Mouse (Mus musculus): ENCODE measurements at regions not wholly inside any gene's neighbourhood (a gene's known extent, or its start where the extent isn't known, plus 50 kb on each side); places are given as distances from the start of the nearest gene placed in this dataset.

DNA sequence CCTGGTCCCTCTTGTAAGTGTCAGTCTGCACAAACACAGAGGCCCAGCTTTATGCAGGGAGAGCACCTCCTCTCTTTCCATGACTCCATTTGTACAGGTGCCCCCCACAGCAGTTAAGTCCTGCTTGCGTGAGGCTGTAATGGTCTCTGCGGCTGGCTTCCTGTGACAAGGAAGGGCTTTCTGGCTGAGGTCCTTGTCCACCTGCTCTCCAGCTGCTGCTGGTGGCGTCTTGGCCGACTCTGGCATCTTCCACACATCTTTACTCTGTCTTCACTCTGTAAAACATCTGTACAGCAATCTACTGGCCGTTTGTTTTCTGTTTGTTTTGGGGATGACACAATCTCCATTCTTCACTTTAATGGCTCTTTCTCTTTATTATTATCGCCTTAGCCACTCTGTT is 60.8 kb downstream of the Rpusd4 start:
- DNase-seq: no peak

GRCm38 (mm10) chr9:35330386-35330785 is 62.7 kb downstream of the Rpusd4 start:
- DNase-seq: no peak

DNA sequence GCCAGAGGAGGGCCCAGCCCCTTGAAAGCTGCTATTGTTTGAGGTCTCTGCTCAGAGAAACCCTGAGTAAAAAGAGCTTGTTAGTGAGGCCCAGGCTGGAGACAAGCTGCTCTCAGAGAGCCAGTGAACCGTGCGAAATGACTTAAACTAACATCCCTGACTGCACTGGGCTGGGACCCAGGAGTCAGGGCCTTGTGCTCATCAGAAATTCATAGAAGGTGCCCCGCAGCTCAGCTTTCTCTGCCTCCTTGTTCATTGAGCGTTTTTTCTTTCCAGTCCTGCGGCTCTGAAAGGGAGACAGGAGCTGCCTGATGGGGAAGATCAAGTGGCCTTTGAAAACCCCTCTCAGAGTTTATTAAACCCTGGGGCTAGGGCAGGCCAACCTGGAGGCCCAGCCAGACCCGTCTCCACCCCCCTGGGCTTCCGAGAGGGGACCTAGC is 63.6 kb downstream of the Rpusd4 start:
- no peak for DNase-seq

DNA sequence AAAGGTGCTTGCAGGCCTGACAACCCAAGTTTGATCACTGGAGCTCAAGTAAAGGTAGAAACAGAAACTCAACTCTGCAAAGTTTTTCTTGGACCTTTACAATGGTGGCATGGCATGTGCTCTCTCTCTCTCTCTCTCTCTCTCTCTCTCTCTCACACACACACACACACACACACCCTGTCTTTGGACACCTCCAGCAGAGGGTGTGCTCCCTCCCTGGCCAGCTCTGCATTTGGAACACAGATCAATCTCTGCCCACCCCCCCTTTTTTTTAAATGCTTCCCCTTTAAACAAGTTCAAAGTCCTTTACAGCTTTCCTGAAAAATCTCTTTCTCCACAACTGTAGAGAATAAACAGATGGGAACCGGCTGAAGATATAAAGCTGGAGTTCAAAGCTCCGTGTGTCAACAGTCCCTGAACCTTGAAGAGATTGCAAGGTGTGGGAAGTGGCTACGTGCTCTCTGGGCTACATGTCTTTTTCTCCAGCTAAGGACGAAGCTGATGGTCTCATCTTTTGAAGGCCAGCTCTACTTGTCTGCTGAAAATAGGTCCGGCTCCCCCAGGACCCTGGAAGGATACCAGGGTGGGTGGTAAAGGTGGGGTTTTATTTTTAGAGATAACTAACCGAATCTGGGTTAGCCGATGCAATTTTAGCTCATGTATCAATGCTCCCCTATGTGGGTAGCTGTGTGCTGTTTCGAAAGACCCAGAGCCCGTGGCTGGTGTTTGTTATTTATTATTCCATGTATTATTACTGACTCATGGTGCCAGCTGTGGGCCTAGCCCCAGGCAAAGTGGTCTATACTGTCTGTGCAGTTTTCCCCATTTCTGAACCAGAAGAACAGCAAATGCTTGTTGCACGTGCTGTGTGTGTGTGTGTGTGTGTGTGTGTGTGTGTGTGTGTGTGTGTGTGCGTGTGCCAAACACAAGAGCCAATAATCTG is 65.3 kb downstream of the Rpusd4 start:
- no peak for DNase-seq

DNA sequence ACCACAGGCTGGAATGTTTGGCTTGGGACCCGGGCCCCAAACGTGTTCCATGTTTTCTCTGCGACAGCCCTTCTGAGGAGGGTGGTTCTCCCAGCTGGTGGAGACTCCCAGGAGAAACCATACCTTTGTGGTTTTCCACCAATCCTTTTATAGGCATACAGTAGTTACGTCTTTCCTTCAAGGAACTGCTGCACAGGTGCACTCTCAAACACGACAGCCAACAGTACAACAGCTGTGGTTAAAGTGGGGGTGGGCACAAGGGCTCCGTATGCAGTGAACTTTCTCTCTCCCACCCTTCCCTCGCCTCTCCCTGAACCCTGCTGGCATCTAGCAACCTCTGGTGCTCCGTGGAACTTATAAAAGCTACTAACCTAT is 66.0 kb downstream of the Rpusd4 start:
- no peak for DNase-seq

DNA sequence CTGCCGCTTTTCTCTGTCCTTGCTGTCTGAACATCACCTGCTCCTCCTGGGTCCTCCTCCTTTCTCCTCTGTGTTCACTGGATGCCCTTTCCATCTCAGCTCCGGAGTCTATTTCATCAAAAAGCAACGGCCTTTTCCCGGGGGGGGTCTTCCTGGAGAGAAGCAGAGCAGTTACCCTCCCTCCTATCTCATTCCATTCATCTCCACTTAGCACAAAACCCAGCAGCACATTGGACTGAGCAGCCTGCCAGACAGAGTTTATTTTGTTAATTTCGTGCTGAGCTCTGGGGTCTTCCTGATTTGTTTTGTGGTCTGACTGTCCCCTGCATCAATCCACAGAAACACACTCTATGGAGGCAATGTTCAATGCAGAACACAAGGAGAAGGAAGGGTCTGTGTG is 66.9 kb downstream of the Rpusd4 start:
- DNase-seq: no peak

DNA sequence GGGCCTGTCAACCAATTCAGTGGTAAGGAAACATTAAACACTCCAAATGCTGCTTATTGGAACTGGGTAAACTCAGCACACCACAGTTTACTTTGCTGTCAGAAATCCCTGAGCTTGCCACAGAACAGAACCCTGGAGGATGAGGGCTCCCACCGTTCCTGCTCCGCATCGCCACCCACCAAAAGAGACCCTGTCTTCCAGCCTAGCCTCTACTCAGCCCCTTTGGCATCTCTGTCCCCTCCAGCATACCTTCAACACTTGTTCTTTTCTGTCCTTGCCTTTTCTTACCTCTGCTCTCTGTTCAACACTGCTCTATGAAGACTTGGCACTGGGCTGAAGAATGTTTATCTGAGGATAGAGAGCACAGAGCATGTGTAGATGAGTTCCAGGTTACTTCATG is 67.5 kb downstream of the Rpusd4 start:
- no peak for DNase-seq

DNA sequence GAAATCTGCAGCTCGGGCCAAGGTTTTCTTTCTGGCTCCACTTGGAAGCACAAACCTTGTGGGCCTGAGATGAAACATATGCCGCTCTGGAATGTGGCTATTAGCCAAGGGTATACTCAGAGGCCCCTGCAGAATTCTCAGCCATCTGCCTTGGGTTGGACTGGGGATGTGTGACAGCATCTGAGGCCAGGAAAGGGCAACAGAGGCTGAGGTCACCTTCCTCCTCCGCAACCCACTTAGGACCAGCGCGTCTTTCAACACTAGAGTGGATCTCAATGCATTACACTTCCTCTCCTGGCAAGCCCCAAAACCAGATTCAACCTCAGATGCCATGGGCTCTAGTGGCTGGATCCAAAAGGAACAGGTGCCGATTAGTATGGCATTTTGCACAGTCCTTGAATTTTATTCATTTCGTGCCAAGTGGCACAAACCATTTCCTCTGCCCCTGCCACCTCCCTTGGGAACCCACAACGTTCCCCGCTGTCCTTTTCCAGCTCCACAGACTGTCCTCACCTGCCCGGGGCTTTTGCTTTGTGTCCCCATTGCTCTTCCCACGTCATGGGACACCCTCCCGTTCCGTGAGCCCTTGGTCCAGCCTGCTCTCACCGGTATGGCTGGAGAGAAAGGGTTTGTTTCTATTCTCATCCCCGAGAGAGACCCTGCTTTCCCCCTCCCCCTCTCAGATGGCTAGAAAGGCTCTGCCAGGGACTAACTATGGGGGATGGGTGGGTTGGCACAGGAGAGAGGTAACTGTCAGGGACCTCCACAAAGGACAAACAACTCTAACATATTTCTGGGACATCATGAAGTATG is 68.4 kb downstream of the Rpusd4 start:
- DNase-seq: no peak

- no peak for DNase-seq
Measured at GRCm38 (mm10) chr9:35336701-35337055, 69.0 kb downstream of the Rpusd4 start.

DNA sequence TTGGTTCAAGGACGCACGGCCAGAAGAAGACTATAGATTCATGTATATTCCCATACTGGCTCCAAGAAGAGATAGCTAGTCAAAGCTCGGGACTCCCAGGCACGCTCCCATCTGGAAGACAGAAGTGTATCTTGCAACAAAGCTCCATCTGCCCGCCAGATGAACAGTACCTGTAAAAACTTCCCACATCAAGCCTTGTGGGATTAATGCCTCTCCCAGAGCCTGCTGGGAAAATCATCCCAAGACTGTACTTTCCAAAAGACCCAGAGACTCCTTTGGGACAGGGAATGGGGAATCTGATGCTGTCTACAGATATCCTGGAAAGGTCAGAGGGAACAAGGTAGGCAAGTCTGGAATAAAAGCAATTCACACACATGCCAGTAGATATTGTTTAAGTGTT is 71.2 kb downstream of the Rpusd4 start:
- DNase-seq: no peak

GRCm38 (mm10) chr9:35339492-35340262 is 72.0 kb downstream of the Rpusd4 start:
- DNase-seq: no peak

GRCm38 (mm10) chr9:35340263-35340573 is 72.6 kb downstream of the Rpusd4 start:
- no peak for DNase-seq

GRCm38 (mm10) chr9:35340811-35341210 is 73.1 kb downstream of the Rpusd4 start:
- no peak for DNase-seq

DNA sequence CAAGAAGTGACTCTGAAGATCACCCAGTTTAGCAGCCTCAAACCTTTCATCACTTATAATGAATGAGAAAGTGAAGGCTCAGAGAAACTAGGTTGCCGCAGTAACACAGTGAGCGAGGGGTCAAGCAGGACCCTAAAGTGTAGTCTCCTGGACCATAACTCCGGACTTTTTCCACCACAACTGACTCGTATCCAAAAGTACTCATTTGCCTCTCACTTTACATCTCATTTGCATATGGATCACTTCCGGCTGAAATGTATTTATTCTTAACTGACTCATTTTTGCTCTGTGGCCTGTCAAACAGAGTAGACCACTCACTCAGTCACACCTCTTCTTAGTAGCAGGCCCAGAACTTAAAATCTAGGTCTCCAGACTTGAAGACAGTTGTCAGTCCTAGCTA is 73.7 kb downstream of the Rpusd4 start:
- no peak for DNase-seq

DNA sequence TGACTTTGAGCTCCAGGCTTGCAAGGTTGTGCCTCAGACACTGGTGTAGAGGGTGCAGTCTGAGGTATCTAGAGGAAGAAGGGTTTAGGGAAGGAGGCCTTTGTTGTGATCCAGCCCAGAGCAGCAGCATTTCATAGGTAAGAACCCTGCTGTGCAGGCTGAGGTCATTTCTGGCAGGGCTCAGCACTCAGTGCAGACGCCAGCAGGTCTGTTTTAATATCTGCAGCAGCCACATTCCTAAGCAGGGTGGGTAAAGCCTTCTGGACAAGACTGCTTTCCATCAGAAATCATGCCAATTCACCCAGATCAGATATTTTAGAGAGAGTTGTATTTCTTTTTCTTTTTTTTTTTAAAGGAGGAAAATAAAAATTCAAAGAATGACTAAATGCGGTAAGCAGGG is 74.8 kb downstream of the Rpusd4 start:
- no peak for DNase-seq

DNA sequence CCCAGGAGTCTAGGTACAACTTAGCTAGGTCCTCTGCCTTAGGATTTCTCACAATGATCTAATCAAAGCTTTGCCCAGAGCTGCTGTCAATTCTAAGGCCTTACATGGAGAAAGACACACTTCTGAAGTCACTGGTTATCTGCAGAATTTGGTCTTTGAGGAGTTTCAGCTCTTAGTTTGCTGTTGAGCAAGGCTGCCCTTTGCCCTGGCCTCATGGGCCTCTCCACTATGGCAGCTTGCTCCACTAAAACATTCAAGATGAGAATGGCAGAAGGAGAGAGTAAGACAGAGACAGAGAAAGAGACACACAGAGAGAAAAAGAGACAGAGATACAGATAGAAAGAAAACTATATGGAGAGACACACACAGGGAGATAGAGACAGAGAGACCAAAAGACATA is 75.7 kb downstream of the Rpusd4 start:
- DNase-seq: no peak

- DNase-seq: no peak
Measured at GRCm38 (mm10) chr9:35344374-35344773, 76.6 kb upstream of the Cdon start.

DNA sequence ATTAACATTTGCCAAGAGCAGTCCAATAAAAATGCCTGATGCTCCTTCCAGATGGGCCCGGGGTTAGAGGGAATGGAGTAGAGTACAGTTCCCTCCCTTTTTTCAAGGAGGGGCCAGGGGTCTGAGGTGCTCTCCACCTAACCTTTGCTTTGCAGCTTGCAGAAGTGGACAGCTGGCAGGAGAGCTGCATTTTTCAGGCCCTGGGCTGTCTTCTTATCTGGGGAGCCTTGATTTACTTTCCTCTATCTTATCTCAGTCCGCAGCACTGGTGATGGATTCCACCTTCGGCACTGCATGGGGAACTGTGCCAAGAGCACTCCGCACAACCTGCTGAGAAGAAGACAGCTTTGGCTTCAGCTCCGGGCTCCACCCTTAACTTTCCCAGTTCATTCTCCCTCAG is 74.5 kb upstream of the Cdon start:
- DNase-seq: no peak

DNA sequence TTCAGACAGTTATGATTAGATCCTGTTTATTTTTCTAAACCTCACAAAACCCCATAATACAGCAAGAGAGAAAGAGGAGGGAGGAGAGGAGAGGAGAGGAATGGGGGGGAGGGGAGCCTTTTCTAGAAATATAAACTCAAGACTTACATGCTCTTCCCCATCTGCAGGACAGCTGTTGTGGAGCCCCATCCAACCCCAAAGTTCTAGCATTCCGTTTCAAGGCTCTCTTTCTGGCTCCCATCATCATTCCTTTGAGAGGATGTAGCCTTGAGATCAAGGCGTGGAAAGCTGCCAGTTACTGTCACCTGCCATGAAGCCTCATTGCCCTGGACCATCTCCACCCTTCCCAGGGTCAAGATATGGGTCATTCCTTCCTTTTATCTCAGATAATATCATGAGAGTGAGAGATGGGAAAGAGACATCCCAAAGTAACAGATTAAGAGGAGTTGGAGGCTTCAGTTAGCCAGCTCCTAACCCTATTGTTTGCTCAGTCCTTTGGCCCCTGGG is 70.8 kb upstream of the Cdon start:
- no peak for DNase-seq

GRCm38 (mm10) chr9:35351576-35351975 is 69.4 kb upstream of the Cdon start:
- DNase-seq: no peak

DNA sequence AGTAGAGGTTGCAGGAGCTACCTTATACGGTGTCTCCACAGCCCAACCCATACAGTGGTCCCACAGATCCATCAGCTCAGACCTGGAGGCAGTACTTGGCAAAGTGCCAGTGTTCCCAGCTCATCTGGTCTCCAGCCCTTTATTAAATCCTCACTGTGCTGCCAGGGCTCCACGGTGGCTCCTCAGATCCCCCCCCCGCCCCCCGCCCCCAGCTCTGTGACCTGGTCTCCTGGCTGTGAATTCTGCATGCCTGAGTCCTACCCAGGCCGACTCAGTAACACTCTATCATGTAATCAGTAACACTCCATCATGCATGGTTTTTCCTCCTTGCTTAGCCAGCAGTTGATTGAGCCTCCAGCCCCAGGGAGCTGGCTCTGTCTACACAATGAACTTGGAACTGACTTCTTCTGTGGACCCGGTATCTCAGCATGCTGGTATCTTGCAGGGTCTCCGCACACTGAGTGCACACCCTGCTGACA is 66.2 kb upstream of the Cdon start:
- DNase-seq: no peak

- no peak for DNase-seq
Measured at GRCm38 (mm10) chr9:35359699-35360098, 61.2 kb upstream of the Cdon start.
